Mouse (Mus musculus) forebrain, embryonic 11.5 days (tissue): Measurements from ENCODE around the gene Ctnnal1. TPM values are rescaled to one million over a fixed set of nuclear protein-coding genes. Genes with fewer than 3 reads are reported as not detected.

Source experiments
- ATAC-seq: fragments of 200-750 bp; cut with Nextera tagmentation; replicated peaks from 2 replicates; pipeline ENCODE4 v1.8.0; 2017; ENCODE audit warnings: moderate TSS enrichment; ENCODE audit not compliant: low FRiP score
- DNase-seq: peaks from one replicate; pipeline ENCODE4 v3.0.0-alpha.2; 2017; ENCODE audit warnings: low spot score
- H3K27ac ChIP-seq: fragments of 300-500 bp; sonication (generic); 2 replicates; pipeline ENCODE4 v1.5.1; 2014; ENCODE audit warnings: low read depth, low read length
- H3K27me3 ChIP-seq: fragments of 300-500 bp; sonication (generic); 2 replicates; pipeline ENCODE4 v1.6.1; 2014; ENCODE audit warnings: mild to moderate bottlenecking, low read length, mixed read lengths; ENCODE audit not compliant: control insufficient read depth, insufficient read depth
- H3K36me3 ChIP-seq: fragments of 300-500 bp; sonication (generic); 2 replicates; pipeline ENCODE4 v1.6.1; 2014; ENCODE audit warnings: mild to moderate bottlenecking, low read length, moderate library complexity, mixed read lengths; ENCODE audit not compliant: control insufficient read depth, insufficient read depth
- H3K4me1 ChIP-seq: fragments of 300-500 bp; sonication (generic); replicated peaks from 2 replicates; pipeline ENCODE4 v1.6.1; 2014; ENCODE audit warnings: low read length, mixed read lengths; ENCODE audit not compliant: control insufficient read depth, insufficient read depth
- H3K4me2 ChIP-seq: fragments of 300-500 bp; sonication (generic); 2 replicates; pipeline ENCODE4 v1.6.1; 2014; ENCODE audit warnings: low read depth, mild to moderate bottlenecking, low read length, moderate library complexity, mixed read lengths; ENCODE audit not compliant: severe bottlenecking
- H3K4me3 ChIP-seq: fragments of 300-500 bp; sonication (generic); 2 replicates; pipeline ENCODE4 v1.5.1; 2014; ENCODE audit warnings: low read depth, low read length
- H3K9ac ChIP-seq: fragments of 300-500 bp; sonication (generic); 2 replicates; pipeline ENCODE4 v1.6.1; 2014; ENCODE audit warnings: low read length
- H3K9me3 ChIP-seq: fragments of 300-500 bp; sonication (generic); 2 replicates; pipeline ENCODE4 v1.6.1; 2016; ENCODE audit warnings: low read length, mixed read lengths; ENCODE audit not compliant: control insufficient read depth
- WGBS: fragments of 180-500 bp; shearing (Covaris S2); extraction: QIAGEN DNeasy Blood & Tissue Kit; methylation state at CpG from one replicate; pipeline ENCODE4 v1.1.7; 2014; 5-methylcytosine and 5-hydroxymethylcytosine counted together
- polyA plus RNA-seq: library from polyadenylated mRNA; unstranded; fragments of >200 nt; fragmentation: Nextera tagmentation; extraction: Ambion mirVana; gene quantifications from 2 replicates; pipeline ENCODE4 v1.2.1, GENCODE M21; 2014

Ctnnal1 gene
- polyA plus RNA-seq, 1 experiment from 2014 or later = 36.8 TPM

DNA sequence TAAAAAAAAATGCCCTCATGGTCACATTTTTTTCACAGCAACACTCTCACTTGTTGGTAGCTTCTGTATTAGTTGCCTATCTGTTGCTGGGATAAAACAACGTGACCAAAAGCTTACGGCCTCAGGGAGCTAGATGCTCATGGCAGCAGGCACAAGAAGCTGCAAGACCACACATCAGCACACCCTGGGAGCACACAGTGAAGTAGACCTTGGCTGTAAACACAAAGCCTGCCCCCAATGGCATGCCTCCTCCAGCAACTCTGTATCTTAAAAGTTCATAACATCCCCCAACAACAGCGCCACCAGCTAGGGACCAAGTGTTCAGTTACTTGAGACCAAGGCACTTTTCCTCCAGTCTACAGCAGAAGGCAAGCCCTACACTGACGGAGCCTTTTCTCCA, 55.9 kb downstream of the Ctnnal1 start:
- WGBS = 79% methylated on average over 4 of the region's 4 CpGs
- Histone ChIP-seq H3K4me3 (no peak overlapping the region), H3K9me3 (no peaks in the 10 kb centered on the region), H3K9ac (no peak overlapping the region), H3K4me1 (no peaks in the 10 kb centered on the region), H3K27me3 (no peaks in the 10 kb centered on the region), H3K27ac (no peak overlapping the region), H3K36me3 (no peaks in the 10 kb centered on the region; the same call in 1 of the 2 replicates), H3K4me2 (no peak overlapping the region)
- DNase-seq (no peak), ATAC-seq (no peak)

DNA sequence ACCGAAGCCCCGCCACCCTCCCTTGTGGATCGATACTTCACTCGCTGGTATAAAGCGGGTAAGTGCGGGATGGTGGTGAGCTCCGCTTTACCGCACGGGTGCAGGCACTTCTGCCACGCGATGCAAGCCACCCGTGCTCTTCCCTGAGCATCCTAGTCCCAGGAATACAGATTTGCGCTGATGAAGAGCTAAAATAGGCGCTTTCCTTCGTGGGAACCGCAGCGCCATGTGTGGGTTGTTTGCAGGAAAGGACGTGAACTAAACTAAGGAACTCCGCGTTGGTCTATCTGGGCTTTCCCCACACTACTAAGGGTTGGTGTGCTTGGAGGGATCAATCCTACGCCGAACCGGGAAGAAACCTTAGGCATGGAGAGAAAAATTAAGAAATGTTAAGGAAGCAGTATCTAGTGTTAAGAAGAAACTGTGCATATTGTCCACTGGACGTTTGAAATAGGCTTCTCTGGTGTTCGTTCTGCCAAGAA, 62.3 kb downstream of the Ctnnal1 start:
- WGBS = 2% methylated on average over 25 of the region's 25 CpGs
- Histone ChIP-seq H3K27ac (peak overlapping the region; percentile 57), H3K4me2 (peak overlapping the region; percentile 62), H3K9me3 (no peaks in the 10 kb centered on the region), H3K9ac (peak overlapping the region; percentile 82), H3K4me3 (peak overlapping the region; percentile 90), H3K4me1 (peaks cover 2% of the 10 kb centered on the region; the same call in 1 of the 2 replicates), H3K36me3 (no peaks in the 10 kb centered on the region; the same call in 1 of the 2 replicates), H3K27me3 (no peaks in the 10 kb centered on the region)
- DNase-seq = no peak
- peak; percentile 29; the same call in 1 of the 2 replicates for ATAC-seq

DNA sequence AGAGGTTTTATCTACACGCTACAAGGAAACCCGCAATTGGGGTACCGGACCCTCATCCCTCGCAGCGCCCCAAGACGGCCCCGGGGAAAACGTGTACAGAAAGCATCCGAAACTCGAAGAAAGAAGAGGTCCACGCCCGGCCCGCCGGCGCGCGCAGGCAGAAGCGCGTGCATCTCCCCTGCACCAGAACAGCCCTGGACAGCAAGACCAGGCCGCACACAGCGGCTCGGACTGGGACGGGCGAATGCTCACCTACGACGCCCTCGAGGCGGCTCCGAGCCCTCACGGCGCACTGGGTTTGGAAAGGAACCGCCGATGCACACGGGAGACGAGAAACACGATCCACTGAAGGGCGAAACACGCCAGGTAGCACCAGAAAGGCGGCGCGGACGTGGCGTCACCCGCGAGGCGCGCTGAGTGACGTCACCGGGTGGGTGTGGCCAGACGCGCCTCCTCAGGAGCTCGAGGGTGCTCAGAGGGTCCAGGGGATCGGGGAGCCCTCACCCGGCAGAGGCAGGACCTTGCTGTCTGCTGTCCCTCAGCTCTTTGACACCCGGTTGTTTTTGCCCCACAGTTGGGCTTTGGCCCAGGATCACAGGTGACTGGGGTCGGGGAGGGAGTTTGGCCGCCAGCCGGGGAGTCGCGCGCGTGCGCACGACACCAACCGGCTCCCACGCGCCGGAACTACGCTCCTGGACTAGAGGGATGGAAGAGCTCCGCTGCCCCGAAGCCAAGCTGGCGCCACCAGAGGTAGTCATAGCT, 62.9 kb downstream of the Ctnnal1 start, which contains the start of the genes Elp1 and Fam206a:
Gene Elp1, minus strand, starts transcription at position 425 of the 762 bp plus-strand sequence.
Gene Fam206a, plus strand, starts transcription at position 439 of the 762 bp plus-strand sequence.
- DNase-seq = peak; percentile 96
- peak within 1 kb of the TSS; percentile 82 for H3K9ac ChIP-seq
- peak within 1 kb of the TSS; percentile 90 for H3K4me3 ChIP-seq
- no peaks in the 10 kb centered on the region for H3K27me3 ChIP-seq
- no peaks in the 10 kb centered on the region; the same call in 1 of the 2 replicates for H3K36me3 ChIP-seq
- H3K27ac ChIP-seq = peak within 1 kb of the TSS; percentile 57
- WGBS = under 1% methylated on average over 72 of the region's 72 CpGs
- peak; percentile 96 for ATAC-seq
- H3K9me3 ChIP-seq = no peaks in the 10 kb centered on the region
- H3K4me2 ChIP-seq = peak within 1 kb of the TSS; percentile 62
- H3K4me1 ChIP-seq = peaks cover 2% of the 10 kb centered on the region; the same call in 1 of the 2 replicates

DNA sequence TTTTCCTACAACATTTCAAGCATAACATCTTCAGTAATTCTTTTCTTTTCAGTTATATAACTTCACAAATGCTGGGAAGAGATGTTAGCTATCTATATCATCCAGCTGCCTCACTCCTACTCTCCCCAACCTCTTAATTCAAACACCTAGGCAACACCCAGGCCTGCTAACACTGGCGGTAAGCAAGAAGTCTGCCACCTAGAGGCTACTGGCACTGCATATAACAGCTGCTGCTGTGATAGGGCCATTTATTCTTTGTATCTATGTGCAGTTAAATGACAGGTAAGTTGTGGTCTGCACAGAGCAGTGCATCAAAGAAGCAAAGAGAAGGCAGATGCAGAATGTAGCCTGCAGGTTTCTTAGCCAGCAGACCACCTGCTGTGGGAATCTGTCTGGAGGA, 73.6 kb downstream of the Ctnnal1 start:
- Histone ChIP-seq H3K36me3 (peaks cover 14% of the 10 kb centered on the region; the same call in 1 of the 2 replicates), H3K4me1 (no peaks in the 10 kb centered on the region), H3K9ac (no peak overlapping the region), H3K4me3 (no peak overlapping the region), H3K27me3 (no peaks in the 10 kb centered on the region), H3K9me3 (no peaks in the 10 kb centered on the region), H3K4me2 (no peak overlapping the region), H3K27ac (no peak overlapping the region)
- WGBS = 60% methylated on average over 1 of the region's 1 CpGs
- DNase-seq (no peak), ATAC-seq (no peak)

DNA sequence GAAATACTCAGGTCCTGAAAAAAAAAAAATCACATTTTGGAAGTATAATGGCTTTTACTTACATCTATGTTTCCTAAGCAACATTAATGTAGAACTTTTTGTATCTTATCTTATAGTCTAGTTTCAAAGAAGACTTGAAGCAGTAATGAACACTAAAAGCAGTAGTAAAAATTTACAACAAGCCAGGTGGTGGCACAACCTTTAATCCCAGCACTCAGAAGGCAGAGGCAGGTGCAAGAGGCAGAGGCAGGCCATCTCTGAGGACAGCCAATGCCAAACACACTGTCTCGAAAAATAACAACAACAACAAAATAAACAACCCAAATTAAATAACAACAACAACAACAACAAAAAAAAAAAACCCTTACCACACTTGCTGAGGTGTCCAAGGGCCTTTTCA, 93.9 kb downstream of the Ctnnal1 start:
- DNase-seq (no peak), ATAC-seq (no peak)
- Histone ChIP-seq H3K9ac (no peak overlapping the region), H3K9me3 (no peaks in the 10 kb centered on the region), H3K4me1 (no peaks in the 10 kb centered on the region), H3K27ac (no peak overlapping the region), H3K4me2 (no peak overlapping the region), H3K27me3 (no peaks in the 10 kb centered on the region), H3K4me3 (no peak overlapping the region), H3K36me3 (peaks cover 40% of the 10 kb centered on the region)
- WGBS = 83% methylated on average over 1 of the region's 1 CpGs

DNA sequence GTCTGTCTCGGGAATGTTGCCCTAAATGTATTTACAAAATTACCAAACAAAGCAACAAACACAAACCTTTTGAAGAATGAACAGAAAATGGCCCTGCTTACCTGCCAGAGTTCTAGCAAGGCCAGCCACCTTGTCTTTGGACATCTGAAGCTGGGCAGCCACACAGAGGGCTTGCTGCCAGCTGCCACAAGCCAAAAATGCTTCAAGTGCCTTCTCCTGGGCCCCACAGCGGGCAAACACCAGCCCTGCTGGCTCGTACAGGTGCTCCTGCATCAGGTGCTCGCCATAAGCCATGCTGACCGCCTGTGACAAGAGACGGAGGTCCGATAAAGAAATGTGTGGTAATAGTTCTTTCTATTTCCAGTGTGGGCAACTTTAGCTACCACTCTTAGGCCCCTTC, 96.1 kb downstream of the Ctnnal1 start:
- Histone ChIP-seq H3K9me3 (no peaks in the 10 kb centered on the region), H3K36me3 (peaks cover 46% of the 10 kb centered on the region), H3K9ac (no peak overlapping the region), H3K27ac (no peak overlapping the region), H3K4me1 (no peaks in the 10 kb centered on the region), H3K4me3 (no peak overlapping the region), H3K4me2 (no peak overlapping the region), H3K27me3 (no peaks in the 10 kb centered on the region)
- WGBS = 92% methylated on average over 7 of the region's 7 CpGs
- DNase-seq = no peak
- no peak for ATAC-seq

DNA sequence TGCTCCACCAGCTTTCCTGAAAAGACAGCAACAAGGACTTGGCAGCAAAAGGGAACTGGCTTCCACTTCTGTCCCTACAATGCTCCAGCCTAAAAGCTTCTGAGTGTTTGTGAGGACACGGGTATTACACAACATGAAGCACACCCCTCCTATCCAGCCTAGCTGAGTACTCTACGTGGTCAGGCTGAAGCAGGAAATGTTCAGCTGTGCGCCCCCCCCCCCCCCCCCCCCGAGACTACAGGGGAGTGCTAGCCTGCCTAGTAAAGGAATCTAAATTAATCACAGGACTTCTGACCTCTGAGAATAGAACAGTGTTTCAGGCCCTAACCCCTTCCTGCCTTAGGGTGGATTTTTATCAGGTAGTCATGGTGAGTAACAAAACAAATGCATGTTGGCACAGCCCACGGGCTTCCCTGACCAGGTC, 97.1 kb downstream of the Ctnnal1 start:
- Histone ChIP-seq H3K4me2 (no peak overlapping the region), H3K36me3 (peaks cover 37% of the 10 kb centered on the region), H3K4me3 (no peak overlapping the region), H3K27me3 (no peaks in the 10 kb centered on the region), H3K4me1 (no peaks in the 10 kb centered on the region), H3K9me3 (no peaks in the 10 kb centered on the region), H3K9ac (no peak overlapping the region), H3K27ac (no peak overlapping the region)
- no peak for DNase-seq
- 81% methylated on average over 5 of the region's 5 CpGs for WGBS
- no peak for ATAC-seq
